Mouse (Mus musculus): Measurements from ENCODE around the gene Gm16506.
"Not testable (repeated sequence)": the region's sequence is repeated elsewhere in the genome, so short reads cannot be mapped to it uniquely, and the experiment has no call there.

The Gm16506 gene

GRCm38 (mm10) chr14:43727385-43727784, at the start of gene Gm16506:
Gm16506 (minus strand) TSS chr14:43727485.
- DNase-seq (ENCODE audit: extremely low spot score) = not testable (repeated sequence)

- DNase-seq (ENCODE audit: extremely low spot score) = not testable (repeated sequence)
These were observed 20.3 kb upstream of the Gm16506 start, which contains the start of gene Gm6526 for GRCm38 (mm10) chr14:43747566-43747965. Gm6526 (plus strand) TSS chr14:43747866.

GRCm38 (mm10) chr14:43697621-43698020, 29.7 kb downstream of the Gm16506 start, which contains the start of gene Gm7324:
Gm7324 (plus strand) TSS chr14:43697828.
- not testable (repeated sequence) for DNase-seq (ENCODE audit: extremely low spot score)

- DNase-seq (ENCODE audit: extremely low spot score) = not testable (repeated sequence)
These were observed 50.2 kb downstream of the Gm16506 start, which contains the start of gene Gm8165 for GRCm38 (mm10) chr14:43677099-43677498. Gm8165 (minus strand) TSS chr14:43677199.
